Mouse (Mus musculus) heart, postnatal 0 days (tissue): ENCODE measurements around the gene Myrip. TPM values are rescaled to one million over a fixed set of nuclear protein-coding genes. Genes with fewer than 3 reads are reported as not detected.

Source experiments
- ATAC-seq: fragments of 200-750 bp; cut with Nextera tagmentation; 2 replicates; pipeline ENCODE4 v1.8.0; 2017; ENCODE audit warnings: low read depth, moderate number of reproducible peaks, moderate library complexity; ENCODE audit not compliant: insufficient read depth
- DNase-seq: peaks from one replicate; pipeline ENCODE4 v3.0.0-alpha.2; 2016; ENCODE audit warnings: low spot score
- H3K27ac ChIP-seq: fragments of 300-500 bp; sonication (generic); 2 replicates; pipeline ENCODE4 v1.5.1; 2014; ENCODE audit warnings: low read depth, mild to moderate bottlenecking
- H3K27me3 ChIP-seq: fragments of 300-500 bp; sonication (generic); 2 replicates; pipeline ENCODE4 v1.6.1; 2014; ENCODE audit warnings: low read length, mixed read lengths; ENCODE audit not compliant: control insufficient read depth, insufficient read depth
- H3K36me3 ChIP-seq: fragments of 300-500 bp; sonication (generic); replicated peaks from 2 replicates; pipeline ENCODE4 v1.6.1; 2014; ENCODE audit warnings: low read length, mixed read lengths; ENCODE audit not compliant: control insufficient read depth, insufficient read depth
- H3K4me1 ChIP-seq: fragments of 300-500 bp; sonication (generic); 2 replicates; pipeline ENCODE4 v1.6.1; 2014; ENCODE audit warnings: antibody characterized with exemption; ENCODE audit not compliant: control insufficient read depth, insufficient read depth
- H3K4me2 ChIP-seq: fragments of 300-500 bp; sonication (generic); 2 replicates; pipeline ENCODE4 v1.6.1; 2014; ENCODE audit warnings: low read depth, mild to moderate bottlenecking, low read length, moderate library complexity
- H3K4me3 ChIP-seq: fragments of 300-500 bp; sonication (generic); 2 replicates; pipeline ENCODE4 v1.5.1; 2014; ENCODE audit warnings: low read depth, low read length
- H3K9ac ChIP-seq: fragments of 300-500 bp; sonication (generic); replicated peaks from 2 replicates; pipeline ENCODE4 v1.6.1; 2014; ENCODE audit warnings: low read depth, low read length, mixed read lengths
- H3K9me3 ChIP-seq: fragments of 300-500 bp; sonication (generic); replicated peaks from 2 replicates; pipeline ENCODE4 v1.6.1; 2016; ENCODE audit warnings: low read length; ENCODE audit not compliant: control insufficient read depth
- CTCF ChIP-seq: IDR thresholded peaks from 2 replicates; pipeline ENCODE4 v1.5.1; 2016; ENCODE audit warnings: antibody characterized with exemption, control low read depth, low read depth
- EP300 ChIP-seq: IDR thresholded peaks from 2 replicates; pipeline ENCODE4 v1.6.1; 2016; ENCODE audit warnings: antibody characterized with exemption, low read depth
- WGBS: fragments of 180-500 bp; shearing (Covaris S2); extraction: QIAGEN DNeasy Blood & Tissue Kit; methylation state at CpG from one replicate; pipeline ENCODE4 v1.1.7; 2014; 5-methylcytosine and 5-hydroxymethylcytosine counted together
- polyA plus RNA-seq: library from polyadenylated mRNA; unstranded; fragments of >200 nt; fragmentation: Nextera tagmentation; extraction: Ambion mirVana; gene quantifications from 2 replicates; pipeline ENCODE4 v1.2.1, GENCODE M21; 2015
- total RNA-seq: library from RNA; depleted of rRNA; stranded (reverse); fragments of >200 nt; gene quantifications from 2 replicates; pipeline ENCODE4 v1.2.3, GENCODE M21; 2014; ENCODE audit warnings: low replicate concordance

The Myrip gene
- total and polyA plus RNA-seq, 2 experiments from 2014 or later = 0.34 to 2.6 TPM

- TF ChIP-seq CTCF = no peak
- TF ChIP-seq EP300 = no peak
- H3K4me2 ChIP-seq = peak overlapping the region; percentile 94
- no peaks in the 10 kb centered on the region for H3K9me3 ChIP-seq
- H3K36me3 ChIP-seq = peaks cover 27% of the 10 kb centered on the region
- H3K4me3 ChIP-seq = peak overlapping the region; percentile 84
- DNase-seq = peak; percentile 70
- WGBS = 2% methylated on average over 72 of the region's 97 CpGs
- H3K9ac ChIP-seq = peak overlapping the region; percentile 95
- H3K27me3 ChIP-seq = no peaks in the 10 kb centered on the region
- peak overlapping the region; percentile 89 for H3K27ac ChIP-seq
- H3K4me1 ChIP-seq = 0 out of 2 replicates have a peak, but pooled peaks cover 4% of the 10 kb centered on the region
- ATAC-seq = peak; percentile 85
Measured at GRCm38 (mm10) chr9:120492400-120493351, 191.4 kb downstream of the Myrip start.

DNA sequence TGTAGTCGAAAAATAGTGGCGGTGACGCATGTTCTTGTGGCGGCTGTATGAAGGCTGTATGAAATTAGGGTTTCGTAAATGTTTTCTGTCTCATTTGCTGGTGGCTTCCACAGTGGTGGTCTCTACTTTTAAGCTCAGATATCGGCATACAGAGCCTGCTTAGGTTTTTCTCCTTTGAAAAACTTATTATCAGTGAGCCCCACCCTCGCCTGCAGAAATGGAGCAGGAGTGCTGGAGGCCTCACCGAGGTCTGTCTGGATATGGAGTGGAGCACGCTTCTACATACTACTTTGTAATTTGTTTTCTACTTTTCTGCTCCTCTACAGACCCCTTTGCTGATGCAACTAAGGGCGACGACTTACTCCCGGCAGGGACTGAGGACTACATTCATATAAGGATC, 192.5 kb downstream of the Myrip start:
- no peak for DNase-seq
- no peak for ATAC-seq
- 73% methylated on average over 12 of the region's 12 CpGs for WGBS
- Histone ChIP-seq H3K27ac (no peak overlapping the region), H3K9ac (peak overlapping the region; percentile 95; the same call in 1 of the 2 replicates), H3K4me1 (0 out of 2 replicates have a peak, but pooled peaks cover 4% of the 10 kb centered on the region), H3K4me3 (peak overlapping the region; percentile 84), H3K36me3 (peaks cover 27% of the 10 kb centered on the region), H3K27me3 (no peaks in the 10 kb centered on the region), H3K4me2 (peak overlapping the region; percentile 94), H3K9me3 (no peaks in the 10 kb centered on the region)
- no peak for TF ChIP-seq CTCF
- no peak for TF ChIP-seq EP300

DNA sequence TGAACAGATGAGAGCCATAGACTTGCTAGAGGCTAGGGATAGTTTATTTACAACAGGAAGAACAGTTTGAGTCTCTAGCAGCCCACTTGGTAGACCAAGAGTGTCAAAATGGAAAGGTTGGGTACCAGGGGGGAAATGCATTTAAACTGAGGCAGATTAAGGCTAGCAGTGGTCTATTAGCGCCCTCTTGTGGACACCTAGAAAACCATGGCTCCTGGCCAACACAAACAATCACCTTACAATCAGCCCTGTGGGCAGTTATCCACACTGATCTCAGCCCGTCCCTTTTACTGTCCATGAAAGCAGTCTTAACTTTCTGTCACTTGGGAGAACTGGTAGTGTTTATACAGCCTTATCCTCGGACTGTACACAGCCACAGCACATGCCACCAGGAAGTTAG, 195.4 kb downstream of the Myrip start:
- no peaks in the 10 kb centered on the region for H3K9me3 ChIP-seq
- H3K27ac ChIP-seq = no peak overlapping the region
- H3K4me3 ChIP-seq = no peak overlapping the region
- H3K36me3 ChIP-seq = peaks cover 27% of the 10 kb centered on the region
- no peaks in the 10 kb centered on the region for H3K27me3 ChIP-seq
- ATAC-seq (peak; percentile 1; the same call in 1 of the 2 replicates), DNase-seq (peak; percentile 35)
- TF ChIP-seq CTCF (peak; percentile 82), EP300 (no peak)
- no peak overlapping the region for H3K4me2 ChIP-seq
- 0 out of 2 replicates have a peak, but pooled peaks cover 4% of the 10 kb centered on the region for H3K4me1 ChIP-seq
- no peak overlapping the region for H3K9ac ChIP-seq
- WGBS = 4% methylated on average over 3 of the region's 3 CpGs

GRCm38 (mm10) chr9:120497983-120498382, 196.7 kb downstream of the Myrip start:
- WGBS = 83% methylated on average over 5 of the region's 5 CpGs
- H3K9ac ChIP-seq = no peak overlapping the region
- H3K36me3 ChIP-seq = peaks cover 27% of the 10 kb centered on the region
- no peak for ATAC-seq
- no peak for DNase-seq
- H3K4me2 ChIP-seq = no peak overlapping the region
- H3K4me1 ChIP-seq = 0 out of 2 replicates have a peak, but pooled peaks cover 4% of the 10 kb centered on the region
- H3K27ac ChIP-seq = no peak overlapping the region
- H3K4me3 ChIP-seq = no peak overlapping the region
- TF ChIP-seq EP300 (no peak), CTCF (no peak)
- H3K9me3 ChIP-seq = no peaks in the 10 kb centered on the region
- H3K27me3 ChIP-seq = no peaks in the 10 kb centered on the region

DNA sequence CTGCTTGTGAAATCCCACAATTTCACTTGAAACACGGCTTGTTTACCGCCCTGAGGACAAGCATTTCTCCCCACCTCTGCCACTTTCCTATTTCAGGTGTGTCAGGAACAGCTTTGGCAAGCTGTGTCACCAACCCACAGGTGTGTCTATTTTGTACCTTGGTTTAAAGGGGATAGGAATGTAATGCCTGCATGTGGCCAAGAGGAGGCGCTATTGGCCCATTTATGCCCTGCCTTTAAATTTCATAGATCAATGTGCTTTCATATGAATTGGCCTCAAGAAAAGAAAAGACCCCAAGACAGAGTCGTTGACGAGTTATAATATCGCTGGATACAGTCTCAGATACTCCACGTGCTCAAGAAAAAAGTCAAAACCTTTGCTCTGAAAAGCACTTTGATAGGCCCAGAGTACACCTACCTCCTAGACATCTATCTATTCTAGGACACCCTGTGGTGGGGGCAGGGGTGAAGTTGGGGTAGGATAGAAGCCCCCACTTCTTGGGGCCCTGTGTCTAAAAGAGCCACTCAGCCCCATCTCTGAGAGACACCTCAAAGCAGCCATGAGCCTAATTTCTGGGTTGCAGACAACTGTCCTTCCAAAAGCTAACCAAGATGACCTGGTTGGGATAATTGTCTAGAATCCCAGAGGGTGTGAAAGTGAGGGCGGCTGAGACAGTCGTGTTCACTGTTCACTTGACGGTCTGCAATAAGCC, 200.0 kb downstream of the Myrip start:
- DNase-seq (no peak), ATAC-seq (no peak)
- H3K27ac ChIP-seq = no peak overlapping the region
- H3K9ac ChIP-seq = no peak overlapping the region
- no peaks in the 10 kb centered on the region for H3K4me1 ChIP-seq
- no peak overlapping the region for H3K4me3 ChIP-seq
- H3K9me3 ChIP-seq = peaks cover under 1% of the 10 kb centered on the region
- 31% methylated on average over 10 of the region's 10 CpGs for WGBS
- H3K27me3 ChIP-seq = no peaks in the 10 kb centered on the region
- H3K36me3 ChIP-seq = 0 out of 2 replicates have a peak, but pooled peaks cover 2% of the 10 kb centered on the region
- TF ChIP-seq CTCF = peak; percentile 42
- no peak for TF ChIP-seq EP300
- H3K4me2 ChIP-seq = no peak overlapping the region
